Mouse (Mus musculus) heart, embryonic 13.5 days (tissue): ENCODE results near the gene H2-Ke6. TPM values are rescaled to one million over a fixed set of nuclear protein-coding genes. Genes with fewer than 3 reads are reported as not detected.

Experiments used
- ATAC-seq: fragments of 200-750 bp; cut with Nextera tagmentation; 2 replicates; pipeline ENCODE4 v1.8.0; 2017; ENCODE audit warnings: moderate TSS enrichment; ENCODE audit not compliant: insufficient number of reproducible peaks, low FRiP score, low TSS enrichment; ENCODE audit errors: extremely low read depth
- H3K27ac ChIP-seq: fragments of 300-500 bp; sonication (generic); replicated peaks from 2 replicates; pipeline ENCODE4 v1.5.1; 2015; ENCODE audit warnings: moderate library complexity, mild to moderate bottlenecking, inconsistent platforms
- H3K27me3 ChIP-seq: fragments of 300-500 bp; sonication (generic); replicated peaks from 2 replicates; pipeline ENCODE4 v1.6.1; 2015; ENCODE audit warnings: mild to moderate bottlenecking, inconsistent platforms
- H3K36me3 ChIP-seq: fragments of 300-500 bp; sonication (generic); 2 replicates; pipeline ENCODE4 v1.6.1; 2015; ENCODE audit warnings: mild to moderate bottlenecking, inconsistent platforms
- H3K4me1 ChIP-seq: fragments of 300-500 bp; sonication (generic); 2 replicates; pipeline ENCODE4 v1.6.1; 2015; ENCODE audit warnings: inconsistent platforms
- H3K4me2 ChIP-seq: fragments of 300-500 bp; sonication (generic); 2 replicates; pipeline ENCODE4 v1.6.1; 2015; ENCODE audit warnings: inconsistent platforms, mild to moderate bottlenecking, moderate library complexity
- H3K4me3 ChIP-seq: fragments of 300-500 bp; sonication (generic); 2 replicates; pipeline ENCODE4 v1.5.1; 2015; ENCODE audit warnings: moderate library complexity, mild to moderate bottlenecking, inconsistent platforms
- H3K9ac ChIP-seq: fragments of 300-500 bp; sonication (generic); 2 replicates; pipeline ENCODE4 v1.6.1; 2015; ENCODE audit warnings: inconsistent platforms, mild to moderate bottlenecking, moderate library complexity
- H3K9me3 ChIP-seq: fragments of 300-500 bp; sonication (generic); 2 replicates; pipeline ENCODE4 v1.6.1; 2016; ENCODE audit warnings: inconsistent platforms
- WGBS: fragments of 180-500 bp; shearing (Covaris S2); methylation state at CpG from one replicate; pipeline ENCODE4 v1.1.7; 2015; ENCODE audit warnings: mixed read lengths; 5-methylcytosine and 5-hydroxymethylcytosine counted together
- polyA plus RNA-seq: library from polyadenylated mRNA; unstranded; fragments of >200 nt; fragmentation: Nextera tagmentation; extraction: Ambion mirVana; gene quantifications from 2 replicates; pipeline ENCODE4 v1.2.1, GENCODE M21; 2015

H2-Ke6 gene
- 37.7 and 45.6 TPM in 2 replicates for polyA plus RNA-seq

DNA sequence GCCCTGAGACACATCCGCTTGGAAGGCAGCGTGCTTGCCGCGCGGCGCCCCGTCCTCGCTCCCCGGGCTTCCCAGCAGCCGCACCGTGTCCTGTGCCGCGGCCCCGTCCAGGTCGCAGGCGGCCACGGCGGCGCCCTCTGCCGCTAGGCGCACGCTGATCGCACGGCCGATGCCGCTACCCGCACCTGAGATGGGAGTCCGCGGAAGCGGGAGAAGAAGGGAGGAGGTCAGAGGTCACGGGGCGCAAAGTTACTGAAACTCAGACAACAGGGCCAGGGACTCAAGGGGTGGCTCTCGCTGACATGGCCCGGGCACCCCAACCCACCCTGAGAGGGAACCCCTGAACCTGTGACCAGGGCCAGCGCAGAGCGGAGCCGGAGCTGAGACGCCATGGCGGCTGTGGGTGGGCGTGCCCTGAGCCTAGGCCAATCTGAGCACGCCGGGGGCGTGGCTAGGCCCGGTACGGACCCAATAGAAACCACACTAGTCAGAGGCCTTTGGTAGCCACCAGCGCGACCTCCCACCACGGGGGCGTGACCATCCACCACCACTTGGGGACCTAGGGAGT, at the start of gene H2-Ke6:
Gene H2-Ke6, minus strand, starts transcription at position 405 of the 568 bp plus-strand sequence.
- no peaks in the 10 kb centered on the region for H3K27me3 ChIP-seq
- ATAC-seq: peak; percentile 63
- H3K4me2 ChIP-seq: peak within 1 kb of the TSS; percentile 98
- H3K36me3 ChIP-seq: peaks cover 30% of the 10 kb centered on the region
- no peaks in the 10 kb centered on the region for H3K9me3 ChIP-seq
- peak within 1 kb of the TSS; percentile 88 for H3K9ac ChIP-seq
- H3K27ac ChIP-seq: peak within 1 kb of the TSS; percentile 79
- H3K4me1 ChIP-seq: peaks cover 64% of the 10 kb centered on the region
- peak within 1 kb of the TSS; percentile 87 for H3K4me3 ChIP-seq
- under 1% methylated on average over 49 of the region's 49 CpGs for WGBS

DNA sequence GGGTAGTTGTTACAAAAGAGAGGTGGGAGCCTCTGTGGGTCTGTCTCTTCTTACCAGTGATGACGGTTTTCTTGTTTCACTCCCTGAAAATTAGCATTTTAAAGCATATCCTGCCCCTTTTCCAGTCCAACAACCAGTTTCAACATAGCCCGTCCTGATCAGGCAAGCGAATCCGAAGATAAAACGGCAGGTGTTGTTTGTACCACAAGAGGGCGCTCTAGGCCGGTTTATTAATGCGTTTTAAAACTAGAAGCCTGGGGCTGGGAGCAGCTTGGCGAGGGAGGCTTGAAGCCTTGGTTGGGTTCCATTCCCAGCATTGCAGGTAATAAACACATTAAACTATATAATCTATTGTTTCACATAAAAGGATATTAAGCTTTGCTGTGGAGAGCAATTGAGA, 49.7 kb upstream of the H2-Ke6 start:
- Histone ChIP-seq H3K4me2 (no peak overlapping the region), H3K27ac (no peak overlapping the region), H3K36me3 (no peaks in the 10 kb centered on the region), H3K9ac (no peak overlapping the region), H3K27me3 (peaks cover 54% of the 10 kb centered on the region), H3K4me3 (no peak overlapping the region), H3K9me3 (no peaks in the 10 kb centered on the region), H3K4me1 (0 out of 2 replicates have a peak, but pooled peaks cover 5% of the 10 kb centered on the region)
- no peak for ATAC-seq
- WGBS: 0% methylated on average over 9 of the region's 9 CpGs

DNA sequence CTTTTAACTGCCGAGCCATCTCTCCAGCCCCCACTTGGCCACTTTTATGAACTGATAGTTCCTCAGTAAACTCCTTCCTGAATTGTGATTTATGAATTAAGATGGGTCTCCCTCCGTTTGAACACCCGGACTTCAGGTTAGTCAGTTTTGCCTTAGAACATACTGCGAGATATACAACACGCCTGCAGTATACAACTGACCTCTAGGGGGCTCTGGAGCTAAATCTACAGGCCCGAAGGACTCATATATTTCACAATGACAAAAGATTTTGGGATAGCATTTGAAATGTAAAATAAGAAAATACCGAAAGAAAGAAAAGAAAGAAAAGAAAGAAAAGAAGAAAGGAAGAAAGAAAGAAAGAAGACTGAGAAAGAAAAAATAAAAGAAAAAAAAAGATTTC, 47.4 kb upstream of the H2-Ke6 start:
- H3K36me3 ChIP-seq: no peaks in the 10 kb centered on the region
- no peak overlapping the region for H3K4me3 ChIP-seq
- H3K9me3 ChIP-seq: no peaks in the 10 kb centered on the region
- no peak for ATAC-seq
- WGBS: 37% methylated on average over 7 of the region's 7 CpGs
- H3K27me3 ChIP-seq: peaks cover 45% of the 10 kb centered on the region
- H3K27ac ChIP-seq: no peak overlapping the region
- H3K4me1 ChIP-seq: 0 out of 2 replicates have a peak, but pooled peaks cover 5% of the 10 kb centered on the region
- no peak overlapping the region for H3K4me2 ChIP-seq
- H3K9ac ChIP-seq: no peak overlapping the region

DNA sequence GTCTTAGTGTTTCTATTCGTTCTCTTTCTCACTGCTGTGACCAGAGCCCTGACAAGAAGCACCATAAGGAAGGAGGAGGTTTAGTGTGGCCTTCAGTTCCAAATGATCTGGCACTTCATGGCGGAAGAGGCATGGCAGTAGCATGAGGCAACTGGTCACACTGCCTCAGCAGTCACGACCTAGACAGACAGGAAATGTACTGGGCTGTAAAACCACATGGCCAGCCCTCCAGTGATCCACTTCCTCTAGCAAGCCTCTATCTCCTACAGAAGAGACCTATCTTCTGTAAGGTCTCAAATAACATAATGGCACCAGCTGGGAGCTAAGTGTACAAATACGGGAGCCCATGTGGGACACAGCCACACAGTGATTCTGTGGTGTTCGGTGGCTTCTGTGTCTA, 44.2 kb upstream of the H2-Ke6 start:
- Histone ChIP-seq H3K4me3 (no peak overlapping the region), H3K27ac (no peak overlapping the region), H3K9me3 (no peaks in the 10 kb centered on the region), H3K9ac (no peak overlapping the region), H3K4me1 (0 out of 2 replicates have a peak, but pooled peaks cover 5% of the 10 kb centered on the region), H3K36me3 (no peaks in the 10 kb centered on the region), H3K27me3 (peaks cover 36% of the 10 kb centered on the region), H3K4me2 (no peak overlapping the region)
- WGBS: 67% methylated on average over 5 of the region's 5 CpGs
- ATAC-seq: no peak

DNA sequence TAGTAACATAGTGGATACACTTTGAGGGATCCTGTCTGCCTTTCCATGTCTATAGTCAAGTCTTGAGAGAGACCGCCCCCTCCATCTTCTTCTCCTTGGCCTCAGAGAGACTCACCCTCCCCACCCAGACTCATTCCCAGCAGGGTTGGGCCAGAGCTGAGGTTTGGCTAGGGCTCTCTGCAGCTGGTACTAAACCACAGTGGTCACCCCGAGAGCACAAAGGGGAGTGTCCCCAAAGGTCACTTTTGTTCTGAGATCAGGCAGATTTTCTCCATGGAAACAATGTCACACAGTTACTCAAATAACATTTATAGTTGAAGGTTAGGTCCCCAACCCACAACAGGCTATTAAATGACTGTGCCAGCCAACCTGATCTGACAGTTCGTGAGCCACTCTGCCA, 41.0 kb upstream of the H2-Ke6 start:
- no peak overlapping the region for H3K4me2 ChIP-seq
- H3K27me3 ChIP-seq: peaks cover 12% of the 10 kb centered on the region
- H3K27ac ChIP-seq: no peak overlapping the region
- H3K9me3 ChIP-seq: no peaks in the 10 kb centered on the region
- no peak overlapping the region for H3K4me3 ChIP-seq
- H3K4me1 ChIP-seq: no peaks in the 10 kb centered on the region
- no peaks in the 10 kb centered on the region for H3K36me3 ChIP-seq
- WGBS: 51% methylated on average over 3 of the region's 3 CpGs
- H3K9ac ChIP-seq: no peak overlapping the region
- no peak for ATAC-seq

DNA sequence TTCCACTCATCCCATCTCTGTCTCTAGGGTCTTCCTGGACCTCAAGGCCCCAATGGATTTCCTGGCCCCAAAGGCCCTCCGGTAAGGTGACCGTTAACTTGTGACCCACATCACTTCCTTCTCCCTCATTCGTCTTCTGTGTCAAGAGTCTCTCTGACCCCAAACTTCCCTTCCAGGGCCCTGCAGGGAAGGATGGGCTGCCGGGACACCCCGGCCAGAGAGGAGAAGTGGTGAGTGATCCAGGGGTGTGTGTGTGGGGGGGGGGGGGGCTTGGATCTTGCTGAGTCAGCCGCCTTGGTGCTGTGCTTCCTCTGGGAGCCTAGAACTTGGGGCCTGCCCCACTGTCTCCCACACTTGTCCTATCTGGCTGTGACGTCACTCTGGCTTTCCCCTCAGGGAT, 29.4 kb upstream of the H2-Ke6 start:
- no peak overlapping the region for H3K27ac ChIP-seq
- no peak overlapping the region for H3K9ac ChIP-seq
- no peak for ATAC-seq
- H3K4me1 ChIP-seq: no peaks in the 10 kb centered on the region
- 55% methylated on average over 7 of the region's 7 CpGs for WGBS
- H3K4me2 ChIP-seq: no peak overlapping the region
- no peaks in the 10 kb centered on the region for H3K36me3 ChIP-seq
- no peak overlapping the region for H3K4me3 ChIP-seq
- 0 out of 2 replicates have a peak, but pooled peaks cover 1% of the 10 kb centered on the region for H3K27me3 ChIP-seq
- H3K9me3 ChIP-seq: no peaks in the 10 kb centered on the region

DNA sequence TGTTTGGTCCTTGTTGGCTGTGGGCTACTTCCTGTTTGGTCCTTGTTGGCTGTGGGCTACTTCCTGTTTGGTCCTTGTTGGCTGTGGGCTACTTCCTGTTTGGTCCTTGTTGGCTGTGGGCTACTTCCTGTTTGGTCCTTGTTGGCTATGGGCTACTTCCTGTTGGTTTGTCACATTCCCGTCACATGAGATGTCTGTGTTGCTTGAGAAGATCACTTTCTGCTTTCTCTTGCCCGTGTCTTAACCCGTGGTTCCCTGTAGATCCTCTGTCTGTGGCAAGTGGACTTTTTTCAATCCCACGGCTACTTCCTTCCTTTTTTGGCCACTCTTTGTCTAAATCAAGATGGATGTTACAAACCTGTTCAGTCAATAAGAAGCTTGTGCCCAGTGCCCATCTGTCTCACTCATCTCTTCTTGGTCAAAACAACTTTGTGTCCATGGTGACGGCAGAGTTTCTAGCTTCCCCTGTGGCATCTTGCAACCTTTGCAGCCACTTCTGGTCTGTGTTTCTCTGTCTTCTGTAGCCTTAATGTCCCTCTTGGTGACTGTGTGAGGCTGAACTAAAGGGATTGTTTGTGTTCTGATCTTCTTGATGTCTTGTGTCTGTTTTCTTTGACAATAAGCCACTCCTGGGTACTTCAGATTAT, 19.7 kb upstream of the H2-Ke6 start:
- 85% methylated on average over 5 of the region's 5 CpGs for WGBS
- H3K4me3 ChIP-seq: no peak overlapping the region
- H3K9ac ChIP-seq: no peak overlapping the region
- no peaks in the 10 kb centered on the region for H3K4me1 ChIP-seq
- H3K36me3 ChIP-seq: no peaks in the 10 kb centered on the region
- H3K9me3 ChIP-seq: peaks cover 16% of the 10 kb centered on the region
- ATAC-seq: no peak
- H3K27me3 ChIP-seq: peaks cover 25% of the 10 kb centered on the region
- H3K4me2 ChIP-seq: no peak overlapping the region
- H3K27ac ChIP-seq: no peak overlapping the region

DNA sequence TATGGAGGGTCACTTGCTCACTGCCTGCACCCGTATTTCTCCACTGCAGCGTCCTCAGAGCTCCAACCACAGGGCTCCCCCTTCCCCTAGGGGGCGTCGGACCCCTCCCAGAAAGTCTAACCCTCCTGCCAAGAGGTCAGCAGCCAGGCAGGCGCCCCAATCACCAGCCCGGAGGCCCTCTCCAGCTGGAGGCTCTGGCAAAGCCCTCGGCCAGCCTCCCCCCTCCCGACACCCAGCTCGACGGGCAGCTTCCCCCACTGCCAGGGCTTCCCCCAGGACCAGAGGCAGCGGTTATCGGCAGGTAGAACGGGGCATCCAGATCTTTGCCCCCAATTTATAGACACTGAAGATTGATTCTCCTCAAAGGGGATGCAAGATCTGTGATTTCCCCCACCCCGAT, 18.1 kb upstream of the H2-Ke6 start:
- WGBS: 76% methylated on average over 14 of the region's 14 CpGs
- Histone ChIP-seq H3K27me3 (peaks cover 38% of the 10 kb centered on the region), H3K9ac (no peak overlapping the region), H3K4me2 (no peak overlapping the region), H3K9me3 (peaks cover 16% of the 10 kb centered on the region), H3K36me3 (no peaks in the 10 kb centered on the region), H3K27ac (no peak overlapping the region), H3K4me1 (0 out of 2 replicates have a peak, but pooled peaks cover 4% of the 10 kb centered on the region), H3K4me3 (no peak overlapping the region)
- ATAC-seq: no peak

DNA sequence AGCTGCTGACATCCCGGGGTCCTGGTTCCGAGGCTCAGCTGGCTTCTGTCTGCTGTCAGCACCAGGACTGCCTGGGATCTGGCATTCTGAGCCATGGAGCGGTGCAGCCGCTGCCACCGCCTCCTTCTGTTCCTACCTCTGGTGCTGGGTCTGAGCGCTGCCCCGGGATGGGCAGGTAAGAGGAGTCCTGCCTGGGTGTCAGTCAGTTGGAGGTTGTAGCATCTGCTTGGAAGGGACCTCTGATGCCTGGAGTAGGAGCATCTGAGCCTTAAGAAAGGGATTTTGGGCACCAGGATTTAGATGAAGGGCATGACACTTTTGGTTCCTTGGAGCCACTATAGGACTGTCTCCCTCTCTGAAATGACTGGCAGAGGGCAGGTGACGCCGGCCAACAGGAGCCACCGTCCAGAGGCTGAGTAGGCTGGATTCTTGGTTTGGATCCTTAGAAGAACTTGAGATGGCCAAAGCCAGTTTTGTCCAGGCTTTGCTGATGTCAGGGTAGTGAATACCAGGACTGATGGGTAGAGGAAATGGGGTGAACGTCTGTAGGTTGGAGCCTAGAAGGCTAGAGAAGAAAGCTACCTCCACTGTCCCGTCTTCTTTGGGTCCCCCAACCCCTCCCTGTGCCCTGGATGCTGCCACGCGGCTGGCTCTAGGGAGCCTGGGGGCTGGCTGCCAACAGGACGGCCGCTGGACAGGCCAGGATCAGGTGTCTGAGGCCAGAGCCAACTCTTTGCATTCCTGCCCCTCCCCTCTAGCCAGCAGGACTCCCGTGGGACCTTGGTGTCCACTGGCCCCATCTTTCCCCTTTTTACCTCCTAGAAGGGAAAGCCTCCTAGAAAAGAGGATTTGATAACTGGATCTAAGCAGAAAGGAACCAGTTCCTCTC, 11.9 kb upstream of the H2-Ke6 start:
- peaks cover 32% of the 10 kb centered on the region for H3K36me3 ChIP-seq
- ATAC-seq: no peak
- H3K4me2 ChIP-seq: peak overlapping the region; percentile 64
- no peaks in the 10 kb centered on the region for H3K9me3 ChIP-seq
- H3K27me3 ChIP-seq: peaks cover 72% of the 10 kb centered on the region
- WGBS: 27% methylated on average over 17 of the region's 17 CpGs
- H3K4me1 ChIP-seq: peaks cover 32% of the 10 kb centered on the region
- H3K4me3 ChIP-seq: peak overlapping the region; percentile 36
- H3K27ac ChIP-seq: no peak overlapping the region
- peak overlapping the region; percentile 68 for H3K9ac ChIP-seq

DNA sequence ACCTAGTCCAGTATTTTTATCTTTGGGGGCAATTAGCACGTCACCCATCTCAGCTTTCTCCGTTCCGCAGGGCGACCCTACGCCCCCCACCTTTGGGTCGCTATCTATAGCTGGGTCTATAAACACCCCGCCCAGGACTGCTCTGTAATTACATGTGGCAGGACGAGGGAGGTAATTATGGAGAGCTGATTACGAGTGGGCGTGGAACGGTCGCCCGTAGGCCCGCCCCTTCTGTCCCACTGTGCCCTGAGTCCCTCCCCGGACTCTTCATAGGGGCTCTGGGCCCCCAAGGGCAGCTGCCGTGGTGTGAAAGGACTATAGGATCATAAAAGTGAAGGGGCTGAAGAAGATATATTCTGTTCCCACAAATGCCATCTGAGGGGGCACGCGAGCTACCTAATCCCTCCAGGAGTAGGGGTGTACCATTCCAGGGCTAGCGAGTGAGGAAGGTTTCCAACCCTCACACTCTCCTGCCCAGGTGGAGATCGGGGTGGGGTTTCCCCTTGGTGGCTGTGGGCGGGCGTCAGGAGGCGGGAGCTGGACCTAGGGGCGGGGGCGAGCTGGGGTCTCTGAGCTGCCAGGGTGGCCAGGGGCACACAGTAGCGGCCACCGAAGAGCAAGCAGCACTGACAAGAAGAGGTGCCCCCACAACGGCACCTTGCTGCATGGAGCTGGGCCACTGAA, 11.2 kb upstream of the H2-Ke6 start, which contains the start of gene Col11a2:
Gene Col11a2, plus strand, starts transcription at position 560 of the 684 bp plus-strand sequence.
- ATAC-seq: 0 out of 2 replicates have a peak, but pooled peaks have one; percentile 26
- peaks cover 33% of the 10 kb centered on the region for H3K4me1 ChIP-seq
- peaks cover 40% of the 10 kb centered on the region for H3K36me3 ChIP-seq
- H3K4me3 ChIP-seq: peak within 1 kb of the TSS; percentile 36
- peak within 1 kb of the TSS; percentile 68 for H3K9ac ChIP-seq
- no peak within 1 kb of the TSS for H3K27ac ChIP-seq
- WGBS: 8% methylated on average over 28 of the region's 28 CpGs
- peaks cover 65% of the 10 kb centered on the region for H3K27me3 ChIP-seq
- H3K9me3 ChIP-seq: no peaks in the 10 kb centered on the region
- H3K4me2 ChIP-seq: peak within 1 kb of the TSS; percentile 64

DNA sequence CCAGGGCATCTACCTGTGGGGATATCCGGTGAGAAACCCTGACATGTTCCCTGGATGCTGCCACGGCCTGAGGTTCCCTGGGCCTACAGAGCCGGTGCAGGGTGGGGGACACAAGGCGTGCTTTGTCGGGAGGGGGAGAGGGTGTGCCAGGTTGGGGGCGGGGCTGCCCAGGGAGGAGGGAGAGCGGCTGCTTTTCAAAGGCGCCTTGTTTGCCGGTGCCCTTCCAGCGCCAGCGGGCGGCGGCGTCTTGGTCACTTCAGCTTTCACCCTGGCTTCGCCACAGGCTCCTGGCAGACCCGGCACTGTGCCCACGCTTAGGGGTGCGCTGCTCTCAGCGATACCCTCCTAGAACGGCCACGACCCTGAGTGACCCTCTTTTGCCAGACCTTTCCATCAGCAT, 10.6 kb upstream of the H2-Ke6 start:
- Histone ChIP-seq H3K36me3 (peaks cover 46% of the 10 kb centered on the region), H3K4me2 (peak overlapping the region; percentile 64), H3K27ac (no peak overlapping the region), H3K4me1 (peaks cover 38% of the 10 kb centered on the region), H3K9me3 (no peaks in the 10 kb centered on the region), H3K4me3 (peak overlapping the region; percentile 36), H3K27me3 (peaks cover 60% of the 10 kb centered on the region), H3K9ac (peak overlapping the region; percentile 68)
- WGBS: 14% methylated on average over 16 of the region's 21 CpGs
- ATAC-seq: no peak
